Mouse (Mus musculus) thymus, postnatal 4 days (tissue): ENCODE results near the gene Hcrtr2.

Experiments used
- DNase-seq: peaks from one replicate; pipeline ENCODE4 v3.0.0; 2021

Hcrtr2 gene

DNA sequence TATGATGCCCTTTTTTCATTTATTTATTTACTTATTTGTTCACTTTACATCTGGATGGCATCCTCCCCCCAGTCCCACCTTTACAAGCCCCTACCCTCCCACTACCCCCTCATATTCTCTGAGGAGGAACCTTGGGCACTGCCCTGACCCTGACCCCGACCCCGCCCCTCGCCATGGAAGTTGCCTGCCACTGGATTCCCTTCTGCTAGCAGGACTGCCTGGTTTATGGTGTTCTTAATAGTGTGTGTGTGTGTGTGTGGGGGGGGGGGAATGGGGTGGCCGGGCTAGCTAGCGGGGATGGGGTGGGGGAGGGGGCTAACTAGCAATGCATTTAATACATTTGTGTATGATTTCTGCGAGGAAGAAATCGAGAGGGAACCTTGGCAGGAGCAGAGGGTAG is 88.8 kb downstream of the Hcrtr2 start:
- DNase-seq, result peak; percentile 7

DNA sequence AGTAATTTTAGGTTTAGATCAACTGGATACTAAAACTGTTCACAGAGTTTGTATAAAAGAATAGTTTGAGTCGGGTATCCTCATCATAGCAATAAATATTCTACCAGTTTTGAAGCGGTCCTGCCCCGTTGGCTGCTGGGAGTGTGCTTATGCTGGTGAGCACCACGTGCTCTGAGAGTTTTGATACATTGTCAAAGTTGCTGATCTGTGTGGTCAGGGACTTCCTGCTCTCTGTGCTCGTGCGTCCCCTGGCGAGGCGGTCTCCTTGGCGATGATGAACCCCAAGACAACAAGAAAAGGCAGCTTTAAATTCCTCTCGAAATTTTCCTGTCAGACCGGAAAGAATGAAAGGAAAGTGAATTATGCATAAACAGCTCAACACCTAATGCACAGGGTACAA is 93.3 kb downstream of the Hcrtr2 start:
- peak; percentile 14 for DNase-seq

DNA sequence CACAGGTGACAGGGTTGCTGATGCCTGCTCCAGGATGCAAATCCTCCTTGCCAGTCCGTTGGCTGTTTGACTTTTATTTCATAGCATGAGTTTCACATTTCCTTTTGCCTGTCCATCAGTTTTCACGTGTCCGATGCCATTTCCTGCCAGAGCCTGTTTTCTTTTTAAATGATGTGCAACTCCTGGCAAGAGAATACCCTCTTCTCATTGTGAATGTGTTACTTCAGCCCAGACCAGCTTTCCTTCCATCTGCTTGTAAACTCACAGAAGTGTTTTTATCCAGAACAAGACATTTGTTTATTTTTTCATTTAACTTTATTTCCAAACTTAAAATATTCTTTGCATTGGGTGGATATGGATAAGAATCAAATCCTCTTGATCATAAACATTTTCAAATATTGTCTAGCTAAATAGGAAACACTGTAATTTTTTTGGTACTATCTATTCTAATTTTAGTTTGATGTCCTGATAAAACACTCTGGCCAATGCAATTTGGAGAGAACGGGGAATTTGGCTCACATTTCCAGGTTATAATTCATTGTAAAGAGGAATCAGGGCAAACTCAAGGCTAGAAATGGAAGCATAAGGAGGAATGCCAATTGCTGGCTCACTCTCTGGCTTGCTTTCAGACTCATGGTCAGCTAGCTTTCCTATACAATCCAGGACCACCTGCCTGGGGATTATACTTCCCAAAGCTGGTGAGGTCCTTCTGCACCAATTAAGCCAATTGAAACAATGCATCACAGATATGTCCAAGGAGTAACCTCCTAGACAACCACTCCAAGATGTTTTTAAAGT is 106.3 kb downstream of the Hcrtr2 start:
- no peak for DNase-seq

DNA sequence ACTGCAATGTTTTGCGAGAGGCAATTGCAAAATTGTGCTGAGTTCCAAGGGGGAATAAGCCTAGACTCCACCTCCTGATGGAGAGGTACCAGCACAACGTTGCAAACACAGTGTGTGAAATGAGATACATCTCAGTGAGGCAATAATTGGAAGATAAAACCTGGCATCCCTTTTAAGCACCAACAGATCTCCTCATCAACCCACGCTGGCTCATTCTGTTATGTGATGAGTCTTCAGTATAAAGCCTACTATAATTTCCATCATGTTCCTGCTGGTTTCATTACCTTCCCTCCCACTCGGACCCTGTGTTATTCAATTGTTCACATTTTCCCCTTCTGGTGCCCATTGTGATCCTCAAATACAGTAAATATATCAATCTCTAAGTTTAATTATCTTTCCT is 109.0 kb downstream of the Hcrtr2 start:
- DNase-seq, result no peak

DNA sequence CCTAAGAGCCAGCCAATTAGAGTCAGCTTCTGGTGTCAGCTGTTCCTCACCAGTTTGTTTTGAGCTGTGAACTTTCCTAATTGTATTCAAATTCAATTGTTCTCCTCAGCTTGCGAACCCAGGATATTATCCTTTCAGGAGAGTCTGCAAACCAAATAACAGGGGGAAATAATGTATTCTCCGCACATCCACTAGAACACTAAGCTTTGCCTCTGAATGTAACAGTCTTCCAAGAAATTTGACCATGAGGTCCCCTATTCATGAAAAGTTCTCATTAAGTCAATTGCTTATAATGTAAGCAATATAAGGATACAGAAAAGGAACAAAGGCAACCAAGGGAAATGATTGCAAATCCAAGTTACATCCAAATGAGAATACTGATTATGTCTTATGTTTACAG is 110.1 kb downstream of the Hcrtr2 start, which contains the start of gene Gfral:
Gene Gfral, minus strand, starts transcription at position 101 of the 400 bp plus-strand sequence.
- no peak for DNase-seq

DNA sequence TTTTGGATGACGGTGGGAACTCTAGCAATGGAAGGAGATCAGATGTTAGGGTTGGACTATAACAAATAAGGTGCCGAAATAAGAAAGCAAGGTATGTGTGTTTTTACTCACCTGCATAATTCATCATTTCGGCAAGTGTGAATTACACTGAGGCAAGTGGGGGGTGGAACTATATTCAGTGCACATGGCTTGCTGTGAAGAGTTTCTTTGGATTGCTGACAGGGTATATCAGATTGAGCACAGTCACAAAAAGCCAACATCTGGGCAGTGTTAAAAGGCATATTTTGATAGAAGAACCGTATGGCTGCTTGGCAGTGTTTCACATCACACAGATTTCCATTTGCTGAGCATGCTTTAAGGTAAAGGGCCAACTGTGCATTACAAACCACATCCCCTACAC is 126.7 kb downstream of the Hcrtr2 start:
- DNase-seq, result no peak

DNA sequence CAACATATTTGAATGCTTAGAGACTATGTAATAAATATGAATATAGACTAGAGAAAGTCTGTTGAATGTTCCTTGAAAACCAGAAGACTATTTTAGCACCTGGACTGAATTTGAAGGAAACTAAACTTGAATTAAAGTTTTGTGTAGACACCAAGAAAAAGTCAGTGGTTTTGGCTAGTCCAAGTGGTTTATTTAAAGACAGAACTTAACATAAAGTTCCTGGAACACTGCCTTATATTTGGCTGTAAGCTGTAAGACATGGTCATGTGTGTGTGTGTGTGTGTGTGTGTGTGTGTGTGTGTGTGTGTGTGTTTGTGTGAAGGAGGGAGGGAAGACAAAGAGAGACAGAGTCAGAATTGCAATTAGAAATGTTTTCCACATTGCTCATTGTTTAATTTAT is 144.4 kb downstream of the Hcrtr2 start:
- DNase-seq, result no peak
